Mouse (Mus musculus): ENCODE results near the gene Agr3. TPM values are rescaled to one million over a fixed set of nuclear protein-coding genes. Genes with fewer than 3 reads are reported as not detected.

Gene Agr3
- total RNA-seq (2023) = not detected

GRCm38 (mm10) chr12:35925402-35925801, at the start of gene Agr3:
TSS of gene Agr3 (plus strand) at chr12:35925620.

GRCm38 (mm10) chr12:35992711-35993110, 67.3 kb downstream of the Agr3 start, which contains the start of gene Agr2:
TSS of gene Agr2 (plus strand) at chr12:35992907.

Other genes with a start within 250 kb of the Agr3 start
- not detected for gene Agr2, start 67.3 kb downstream of the Agr3 start, total RNA-seq (2023)
- 10 to 100 TPM; 50.2 to 53.5 TPM for gene Tspan13, start 116.9 kb downstream of the Agr3 start, total RNA-seq (2023)
- 1 to 10 TPM; 7.7 to 8.2 TPM for gene Ankmy2, start 231.5 kb downstream of the Agr3 start, total RNA-seq (2023)
- gene Bzw2, start 232.5 kb downstream of the Agr3 start, total RNA-seq (2023) = 10 to 100 TPM; 16.4 to 19.8 TPM

All from neutrophil, adult 59 days (primary cell).